Mouse (Mus musculus) megakaryocyte, embryonic 14.5 days (primary cell): Measurements from ENCODE around the gene Myo18b.

Experiments
- FLI1 ChIP-seq: IDR thresholded peaks from 2 replicates; pipeline ENCODE4 v1.6.1; 2012; ENCODE audit warnings: low read length, inconsistent platforms, mixed read lengths
- GATA1 ChIP-seq: IDR thresholded peaks from 3 replicates; pipeline ENCODE4 v1.6.1; 2012; ENCODE audit warnings: mixed read lengths, low read length, inconsistent platforms, borderline replicate concordance

- no peak for TF ChIP-seq GATA1
- TF ChIP-seq FLI1: no peak
Measured at GRCm38 (mm10) chr5:112843676-112844257, 52.4 kb downstream of the Myo18b start.
